Mouse (Mus musculus): ENCODE measurements around the gene Eif4g3.
"Not testable (repeated sequence)": the region's sequence is repeated elsewhere in the genome, so short reads cannot be mapped to it uniquely, and the experiment has no call there.

Gene Eif4g3

DNA sequence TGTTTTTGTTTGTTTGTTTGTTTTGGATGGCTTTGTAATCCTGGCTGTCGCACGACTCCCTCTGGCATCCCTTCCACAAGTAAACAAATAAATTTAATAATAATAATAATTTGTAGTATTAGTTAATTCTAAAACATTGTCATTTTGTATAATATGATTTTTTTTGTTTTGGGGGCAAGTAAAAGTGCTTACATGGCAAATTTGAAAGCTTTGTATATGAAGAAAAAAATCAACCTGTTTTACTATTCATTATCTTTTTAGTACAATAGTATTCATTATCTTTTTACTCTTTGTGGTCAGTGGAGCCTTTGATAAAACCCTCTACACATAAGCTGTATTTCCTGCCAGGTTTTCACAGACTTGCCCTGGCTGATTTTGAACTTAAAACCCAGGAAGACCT, 29.9 kb downstream of the Eif4g3 start:
- DNase-seq (ENCODE audit: low read depth, low spot score) = no peak

DNA sequence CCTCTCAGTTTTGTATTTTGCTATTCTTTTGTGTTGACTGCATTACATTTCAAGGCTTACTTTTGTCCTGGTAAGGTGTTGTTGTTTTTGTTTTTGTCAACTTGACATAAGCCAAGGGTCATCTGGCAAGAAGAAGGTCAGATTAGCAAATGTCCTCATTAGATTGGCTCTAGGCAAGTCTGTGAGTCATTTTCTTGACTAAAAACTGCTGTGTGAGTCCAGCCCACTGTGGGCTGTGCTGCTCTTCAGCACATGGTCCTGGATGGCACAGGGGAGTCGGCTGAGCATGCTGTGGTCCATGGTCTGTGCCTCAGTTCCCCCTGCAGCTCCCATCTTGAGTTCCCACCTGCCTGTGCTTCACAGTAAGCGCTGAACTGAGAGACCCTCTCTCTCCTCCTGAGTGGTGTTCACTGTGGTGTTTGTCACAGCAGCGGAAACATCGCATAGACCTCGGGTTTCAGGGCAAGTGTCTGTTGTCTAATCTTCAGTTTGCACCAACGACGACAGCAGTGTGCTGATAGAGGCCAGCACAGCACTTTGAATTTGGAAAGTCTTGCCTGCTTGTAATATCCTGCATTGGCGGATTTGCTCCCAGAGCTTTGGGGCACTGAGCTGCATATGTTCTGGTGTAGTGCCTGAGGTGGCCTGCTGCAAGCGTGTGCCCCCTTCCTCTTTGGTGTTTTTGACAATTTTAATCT, 30.7 kb downstream of the Eif4g3 start:
- no peak for DNase-seq (ENCODE audit: low read depth, low spot score)

DNA sequence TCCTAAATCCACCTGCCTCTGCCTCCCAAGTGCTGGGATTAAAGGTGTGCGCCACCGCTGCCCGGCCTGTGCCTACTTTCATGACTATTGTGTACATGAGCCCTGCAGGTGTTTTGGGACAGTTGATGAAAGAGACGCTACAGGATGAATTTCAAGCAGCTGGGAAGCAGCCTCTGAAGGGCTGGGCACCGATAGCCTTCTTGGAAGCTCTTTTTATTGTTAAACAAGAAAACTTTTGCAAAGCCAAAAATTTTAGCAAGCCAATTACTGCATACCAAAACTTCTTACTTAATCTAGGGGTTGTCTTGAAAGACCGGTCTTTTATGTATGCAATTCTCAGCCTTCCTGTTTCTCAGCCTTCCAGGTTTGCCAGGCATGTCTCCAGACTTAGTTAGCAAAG, 36.3 kb downstream of the Eif4g3 start:
- DNase-seq (ENCODE audit: low read depth, low spot score) = no peak

DNA sequence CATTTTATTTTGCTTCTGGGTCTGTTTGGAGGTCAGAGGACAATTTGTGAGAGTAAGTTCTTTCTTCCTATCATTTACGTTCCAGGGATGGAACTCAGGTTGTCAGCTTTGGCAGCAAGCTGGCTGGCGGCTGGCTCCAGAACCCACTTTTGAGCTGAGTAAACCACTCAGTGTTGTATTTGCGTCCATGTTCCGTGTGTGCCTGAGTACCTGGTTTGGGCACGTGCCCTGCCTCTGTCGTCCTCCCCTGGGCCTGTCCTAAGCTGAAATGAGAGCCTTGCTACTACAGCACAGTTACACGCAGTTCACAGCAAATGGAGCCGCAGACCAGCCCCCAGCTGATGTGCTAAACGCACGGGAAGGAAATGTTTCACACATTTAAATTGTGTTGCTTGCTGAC, 39.0 kb downstream of the Eif4g3 start:
- DNase-seq (ENCODE audit: low read depth, low spot score) = no peak

DNA sequence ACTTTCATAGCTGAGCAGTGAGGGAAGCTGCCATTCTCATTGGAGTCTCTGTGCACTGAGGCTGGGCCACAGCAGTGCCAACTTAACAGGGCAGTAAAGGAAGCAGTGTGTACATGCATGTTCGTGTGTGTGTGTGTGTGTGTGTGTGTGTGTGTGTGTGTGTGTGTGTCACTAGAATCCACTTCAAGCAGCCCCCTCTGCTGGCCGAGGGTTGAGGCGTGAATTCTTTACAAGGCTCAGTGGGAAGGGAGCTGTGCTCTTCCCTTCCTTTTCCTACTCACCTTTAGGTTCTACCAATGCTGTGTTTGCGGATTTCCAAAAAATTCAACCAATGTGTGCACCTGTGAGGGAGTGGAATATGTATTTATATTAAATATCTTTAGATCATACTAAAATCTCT, 41.0 kb downstream of the Eif4g3 start:
- DNase-seq (ENCODE audit: low read depth, low spot score) = no peak

DNA sequence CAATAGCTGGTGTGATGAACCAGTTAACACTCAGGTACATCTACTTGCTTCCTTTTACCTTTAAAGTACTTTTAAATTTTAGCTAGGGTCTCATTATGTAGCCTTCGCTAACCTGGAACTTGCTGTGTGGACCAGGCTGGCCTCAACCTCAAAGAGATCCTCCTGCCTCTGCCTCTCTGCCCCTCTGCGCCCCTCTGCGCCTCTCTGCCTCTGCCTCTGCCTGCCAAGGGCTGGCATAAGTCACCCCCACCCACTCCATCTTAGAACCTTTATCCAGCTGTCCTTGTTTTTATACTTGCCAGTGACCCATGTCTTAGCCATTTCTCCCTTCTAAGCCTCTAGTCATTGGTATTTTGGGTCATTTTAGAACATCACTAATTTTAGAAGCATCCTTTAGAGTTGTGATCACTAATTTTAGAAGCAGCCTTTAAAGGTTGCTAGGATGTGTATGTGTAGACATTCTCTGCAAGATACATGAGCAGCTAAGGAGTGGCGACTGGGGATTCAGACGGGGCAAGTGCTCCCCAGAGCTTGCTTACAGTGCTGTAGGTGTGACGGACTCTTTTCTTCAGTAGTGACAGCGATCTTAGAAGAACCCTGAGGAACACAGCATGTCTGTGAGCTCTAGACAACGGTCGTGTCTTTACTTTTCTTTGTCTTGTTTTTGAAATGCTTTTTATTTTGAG, 42.8 kb downstream of the Eif4g3 start:
- DNase-seq (ENCODE audit: low read depth, low spot score) = no peak

DNA sequence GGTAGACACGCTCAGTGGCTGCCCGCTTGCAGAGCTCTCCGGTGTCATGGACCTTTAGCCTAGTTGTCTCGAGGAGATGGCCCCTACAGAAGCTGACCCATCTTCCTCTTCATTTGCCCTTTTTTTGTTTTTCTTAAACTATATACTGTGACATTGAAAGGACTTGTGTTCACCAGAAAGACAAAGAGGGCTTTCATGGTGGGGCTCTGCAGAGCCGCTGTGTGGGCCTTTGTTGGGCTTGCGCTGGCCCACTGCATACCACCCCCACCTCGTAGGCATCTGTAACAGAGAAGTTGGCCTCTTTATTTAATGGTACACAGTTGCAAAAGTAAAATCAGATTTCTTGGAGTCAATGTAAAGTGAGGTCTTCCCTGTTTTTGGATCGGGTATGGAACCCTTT, 44.3 kb downstream of the Eif4g3 start:
- DNase-seq (ENCODE audit: low read depth, low spot score) = no peak

DNA sequence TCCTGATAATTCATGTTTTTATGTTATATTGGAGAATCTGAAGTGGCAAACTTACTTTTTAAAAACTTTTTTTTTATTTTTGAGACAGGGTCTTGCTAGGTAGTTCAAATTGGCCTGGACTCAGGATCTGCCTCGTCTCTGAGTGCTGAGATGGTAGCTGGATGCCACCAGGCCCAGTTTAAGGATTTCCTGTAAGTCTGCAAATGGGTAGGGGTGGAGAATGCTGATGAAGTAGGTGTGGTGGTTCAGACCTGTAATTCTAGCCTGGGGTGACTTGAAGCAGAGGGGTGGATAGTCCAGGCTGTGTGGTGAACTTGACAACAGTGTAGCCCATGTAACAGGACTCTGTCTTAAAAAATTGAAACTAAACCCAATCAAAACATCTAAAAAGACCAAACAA, 45.1 kb downstream of the Eif4g3 start:
- no peak for DNase-seq (ENCODE audit: low read depth, low spot score)

DNA sequence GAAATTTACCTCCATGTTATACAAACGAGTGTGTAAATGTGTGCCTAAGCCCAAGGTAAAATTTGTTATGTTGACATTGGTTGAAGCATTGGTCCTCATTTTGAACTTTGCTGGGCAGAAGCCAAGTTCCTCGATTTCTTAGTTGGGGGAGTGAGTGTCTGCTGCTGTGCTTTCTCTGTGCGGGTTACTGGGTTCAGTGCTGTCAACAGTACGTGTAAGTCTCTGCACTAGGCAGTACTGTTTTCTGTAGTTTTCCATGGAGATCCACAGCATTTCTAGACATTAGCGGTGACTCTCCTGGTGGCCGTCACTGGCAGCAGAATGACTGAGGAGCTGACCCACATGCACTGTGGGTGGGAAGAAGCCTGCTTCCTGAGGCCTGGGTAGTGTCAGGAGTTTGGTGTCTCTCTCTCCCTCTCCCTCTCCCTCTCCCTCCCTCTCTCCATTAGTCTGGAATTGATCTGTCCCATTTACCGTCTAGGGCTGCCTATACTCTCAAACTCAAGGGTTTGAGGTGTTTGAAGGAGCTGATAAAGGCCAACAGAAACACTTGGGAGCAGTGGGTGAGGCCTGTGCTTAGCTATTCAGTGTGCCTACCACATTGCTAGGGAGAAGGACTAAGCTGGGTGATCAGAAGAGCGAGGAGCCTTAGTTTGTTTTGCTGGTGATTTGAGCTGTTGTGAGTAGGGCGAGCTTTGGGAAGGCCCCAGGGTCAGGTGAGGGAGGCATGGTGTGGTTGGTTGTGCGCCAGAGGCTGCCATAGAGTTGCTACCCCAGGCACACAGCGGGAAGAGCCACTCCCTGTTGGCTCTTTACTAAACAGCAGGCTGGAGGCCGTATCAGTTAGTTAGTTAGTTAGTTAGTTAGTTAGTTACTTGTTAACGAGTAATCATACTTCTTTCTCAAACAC, 45.8 kb downstream of the Eif4g3 start:
- no peak for DNase-seq (ENCODE audit: low read depth, low spot score)

DNA sequence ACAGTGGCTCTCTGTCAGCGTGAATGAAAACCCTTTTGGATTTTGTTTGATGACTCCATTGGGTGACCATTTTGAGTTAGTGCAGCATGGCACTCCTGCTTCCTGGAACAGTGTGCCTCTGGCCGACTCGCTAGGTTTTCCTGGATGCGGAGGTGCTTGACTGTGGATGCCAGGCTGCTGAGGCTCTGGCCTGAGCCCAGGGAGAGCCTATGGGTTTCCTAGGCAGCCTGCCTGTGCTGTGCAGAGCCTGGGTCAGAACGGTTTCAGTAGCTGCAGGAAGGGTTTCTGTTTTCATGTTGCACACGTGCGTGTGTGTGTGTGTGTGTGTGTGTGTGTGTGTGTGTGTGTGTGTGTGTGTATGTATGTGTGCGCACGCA, 46.4 kb downstream of the Eif4g3 start:
- DNase-seq (ENCODE audit: low read depth, low spot score) = no peak

DNA sequence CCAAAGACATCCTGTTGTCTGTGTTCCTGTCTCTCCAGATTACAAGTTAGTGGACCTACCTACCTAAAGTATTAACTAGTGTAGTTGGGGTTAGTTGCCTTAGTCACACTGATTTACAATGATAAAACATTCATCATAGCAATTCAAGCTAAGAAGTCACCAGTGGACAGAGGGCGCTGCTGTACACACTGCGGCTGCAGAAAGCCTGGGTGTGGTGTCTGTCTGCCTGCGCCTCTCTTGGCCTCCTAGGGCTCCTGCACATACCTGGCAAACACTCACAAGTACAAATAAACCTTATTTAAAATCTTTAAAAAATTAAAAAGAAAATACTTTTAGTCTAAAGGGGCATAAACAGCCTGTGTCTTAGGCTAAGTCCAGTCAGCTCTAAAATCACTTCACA, 47.8 kb downstream of the Eif4g3 start:
- DNase-seq (ENCODE audit: low read depth, low spot score) = no peak

DNA sequence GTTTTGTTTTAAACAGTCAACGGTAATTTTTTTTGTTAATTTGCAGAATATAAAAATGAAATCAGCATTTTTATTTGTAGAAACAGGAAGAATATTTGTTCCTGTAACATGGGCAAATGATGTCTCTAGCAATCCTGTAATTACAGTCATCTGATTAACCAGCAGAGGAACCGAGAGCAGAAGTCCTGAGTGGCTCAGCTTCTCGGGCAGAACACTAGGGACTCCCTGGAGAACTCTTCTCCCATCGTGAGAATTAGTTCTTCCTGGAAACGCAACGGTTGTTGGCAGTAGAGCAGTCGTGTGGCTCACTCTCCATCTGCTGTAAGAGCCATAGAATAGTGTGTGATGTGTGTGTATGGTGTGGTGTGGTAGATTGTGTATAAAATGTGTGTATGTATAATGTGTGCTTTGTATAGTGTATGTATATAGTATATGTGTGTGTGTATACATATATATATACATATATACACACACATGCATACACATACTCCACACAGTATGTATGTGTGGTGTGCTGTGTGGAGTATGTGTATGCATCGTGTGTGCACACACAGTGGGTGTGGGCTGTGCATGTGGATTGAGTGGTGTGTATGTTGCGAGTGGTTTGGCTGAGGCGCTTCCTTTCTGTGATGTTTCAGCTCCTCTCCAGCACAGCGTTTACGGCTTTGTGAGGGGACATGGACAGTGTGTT, 48.9 kb downstream of the Eif4g3 start:
- no peak for DNase-seq (ENCODE audit: low read depth, low spot score)

DNA sequence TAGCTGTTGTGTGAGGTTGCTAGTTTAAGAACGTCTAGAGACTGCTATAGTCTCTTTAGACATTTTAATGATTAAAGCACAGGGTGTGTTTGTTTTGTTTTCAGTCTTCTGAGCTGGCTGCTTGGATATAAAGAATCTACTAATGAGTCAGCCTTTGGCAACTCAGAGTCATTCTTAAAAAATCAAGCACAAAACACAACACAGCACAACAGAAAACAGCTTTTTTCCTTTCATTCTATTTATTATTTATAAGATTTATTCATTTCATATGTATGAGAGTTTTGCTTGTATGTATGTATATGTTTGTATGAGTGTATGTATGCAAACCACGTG, 49.4 kb downstream of the Eif4g3 start:
- no peak for DNase-seq (ENCODE audit: low read depth, low spot score)

DNA sequence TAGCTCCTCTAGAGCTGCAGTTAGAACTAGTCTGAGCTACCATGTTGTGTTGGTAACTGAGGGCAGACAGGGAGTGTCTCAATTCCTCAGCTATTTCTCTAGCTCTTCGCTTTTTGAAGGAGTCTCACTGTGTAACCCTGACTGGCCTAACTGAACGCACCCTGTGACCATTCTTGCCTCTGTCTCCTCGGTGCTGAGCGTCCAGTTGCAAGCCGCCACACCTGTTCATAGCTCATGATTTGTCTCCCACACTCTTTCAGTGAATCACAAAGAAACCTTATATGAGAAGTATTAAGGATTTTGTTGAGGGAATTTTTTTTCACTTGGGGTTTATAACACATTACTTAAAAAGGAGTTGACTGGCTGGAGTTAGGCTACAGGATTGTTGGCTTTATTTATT, 49.8 kb downstream of the Eif4g3 start:
- DNase-seq (ENCODE audit: low read depth, low spot score) = no peak

DNA sequence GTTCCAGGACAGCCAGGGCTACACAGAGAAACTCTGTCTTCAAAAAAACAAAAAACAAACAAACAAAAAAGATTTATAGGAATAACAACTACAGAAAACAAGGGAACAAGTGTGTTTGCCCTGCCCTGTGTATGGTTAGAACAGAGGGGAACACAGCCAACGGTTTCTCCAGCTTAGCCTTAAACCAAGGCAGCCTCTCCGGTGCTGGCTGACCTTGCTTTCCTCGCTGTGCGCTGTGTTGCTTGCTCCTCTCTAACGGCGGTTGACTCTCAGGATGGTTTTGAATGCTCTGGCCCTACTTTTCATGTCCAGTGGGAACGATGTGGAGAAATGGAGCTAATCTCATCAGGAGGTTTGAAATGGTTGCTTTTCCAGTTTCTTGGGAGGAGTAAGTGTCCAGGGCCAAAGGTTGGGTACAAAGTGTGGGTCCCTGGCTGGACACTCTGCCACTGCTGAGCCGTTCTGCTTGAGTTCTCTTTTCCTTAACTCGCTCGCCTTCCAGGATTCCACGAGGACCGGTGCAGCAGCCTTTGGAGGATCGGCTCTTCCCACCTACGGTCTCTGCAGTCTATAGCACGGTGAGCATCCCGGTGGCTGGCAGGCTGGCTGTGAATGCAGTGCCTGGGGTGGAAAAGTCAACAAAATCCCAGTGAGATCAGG, 52.1 kb downstream of the Eif4g3 start:
- DNase-seq (ENCODE audit: low read depth, low spot score) = no peak

DNA sequence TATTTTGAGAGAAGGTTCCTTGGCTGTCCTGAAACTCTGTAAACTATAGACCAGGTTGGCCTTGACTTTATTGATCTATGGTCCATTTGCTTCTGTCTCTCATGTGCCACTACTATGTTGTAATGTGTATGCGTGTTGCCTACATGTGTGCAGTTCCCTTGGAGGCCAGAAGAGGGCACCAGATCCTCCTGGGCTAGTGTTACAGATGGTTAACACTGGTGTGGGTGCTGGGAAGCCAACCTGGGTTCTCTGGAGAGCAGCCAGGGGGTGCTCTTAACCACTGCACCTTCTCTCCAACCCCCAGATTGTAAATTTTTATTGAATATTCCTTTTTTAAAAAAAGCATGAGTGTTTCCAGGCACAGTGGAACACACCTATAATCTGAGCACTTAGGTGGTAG, 53.0 kb downstream of the Eif4g3 start:
- no peak for DNase-seq (ENCODE audit: low read depth, low spot score)

DNA sequence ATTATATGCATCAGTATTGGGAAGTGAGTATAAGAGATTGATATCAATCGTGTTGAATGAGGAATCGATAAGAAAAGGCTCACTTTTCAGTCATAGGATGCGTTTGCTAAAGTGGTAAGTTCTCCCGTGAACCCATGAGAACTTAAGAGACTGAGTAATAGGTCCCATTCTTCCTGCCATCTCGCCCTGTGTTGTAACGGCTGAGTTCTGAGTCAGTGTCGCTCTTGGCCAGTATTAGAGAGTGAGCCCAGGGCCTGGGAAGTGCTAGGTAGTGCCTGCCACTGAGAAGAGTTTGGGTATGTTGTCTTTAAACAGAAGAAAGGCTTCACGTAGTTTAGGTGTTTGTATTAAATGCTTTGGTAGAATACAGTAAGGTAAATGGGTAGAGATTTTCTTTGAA, 53.5 kb downstream of the Eif4g3 start:
- DNase-seq (ENCODE audit: low read depth, low spot score) = no peak

DNA sequence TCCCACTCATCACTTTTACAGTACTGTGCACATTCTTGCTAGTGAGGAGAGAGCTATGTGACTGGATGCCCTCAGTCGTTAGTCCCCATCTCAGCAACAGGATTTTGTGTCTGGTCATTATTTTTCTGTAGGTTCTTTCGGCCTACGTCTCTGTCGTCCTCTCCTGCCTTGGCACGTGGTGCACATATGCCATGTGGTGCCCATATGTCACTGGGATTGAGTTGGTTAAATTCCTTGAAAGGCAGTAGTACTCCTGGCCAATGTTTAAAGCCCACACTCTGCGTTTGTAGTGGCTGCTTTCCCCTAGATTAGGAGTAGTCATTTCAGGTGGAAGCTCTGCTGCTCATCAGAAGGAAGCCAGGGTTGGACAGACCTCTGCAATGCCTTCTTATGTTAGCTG, 56.7 kb downstream of the Eif4g3 start:
- no peak for DNase-seq (ENCODE audit: low read depth, low spot score)

DNA sequence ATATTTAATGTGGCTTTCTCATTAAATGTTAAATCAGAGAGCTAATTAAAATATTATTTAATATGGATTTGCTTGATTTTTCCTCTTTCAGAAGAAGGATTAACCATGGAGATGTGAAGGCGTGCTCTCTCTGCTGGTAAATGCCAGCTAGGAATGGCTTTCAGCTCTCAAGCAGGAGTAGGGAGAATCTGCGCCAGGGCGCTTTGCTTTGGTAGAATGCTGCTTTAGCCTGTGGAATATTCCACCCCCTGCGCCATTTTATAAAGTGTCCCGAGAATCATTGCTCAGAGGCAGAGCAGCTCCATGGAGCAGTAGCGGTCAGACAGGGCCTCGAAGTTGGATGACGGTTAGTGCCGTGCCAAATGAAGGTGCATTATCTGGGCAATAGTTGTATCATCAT, 58.7 kb downstream of the Eif4g3 start:
- no peak for DNase-seq (ENCODE audit: low read depth, low spot score)

DNA sequence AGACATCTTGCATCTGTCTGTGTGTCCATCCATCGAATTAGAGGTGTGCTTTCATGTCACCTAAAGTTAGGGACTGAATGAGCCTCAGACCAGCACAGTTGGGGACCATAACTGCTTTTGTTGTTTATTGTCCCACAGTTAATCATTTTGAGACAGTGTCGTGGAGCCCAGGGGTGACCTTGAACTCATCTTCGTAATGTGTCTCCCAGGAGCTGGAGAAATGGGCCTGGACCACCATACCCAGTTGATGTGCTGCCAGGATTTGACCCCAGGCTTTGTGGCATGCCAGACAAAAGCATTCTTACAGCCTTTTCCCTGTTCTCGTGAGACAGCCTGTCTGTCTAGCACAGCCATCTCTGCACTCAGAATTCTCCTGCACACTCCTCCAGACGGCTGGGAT, 63.8 kb downstream of the Eif4g3 start:
- no peak for DNase-seq (ENCODE audit: low read depth, low spot score)

DNA sequence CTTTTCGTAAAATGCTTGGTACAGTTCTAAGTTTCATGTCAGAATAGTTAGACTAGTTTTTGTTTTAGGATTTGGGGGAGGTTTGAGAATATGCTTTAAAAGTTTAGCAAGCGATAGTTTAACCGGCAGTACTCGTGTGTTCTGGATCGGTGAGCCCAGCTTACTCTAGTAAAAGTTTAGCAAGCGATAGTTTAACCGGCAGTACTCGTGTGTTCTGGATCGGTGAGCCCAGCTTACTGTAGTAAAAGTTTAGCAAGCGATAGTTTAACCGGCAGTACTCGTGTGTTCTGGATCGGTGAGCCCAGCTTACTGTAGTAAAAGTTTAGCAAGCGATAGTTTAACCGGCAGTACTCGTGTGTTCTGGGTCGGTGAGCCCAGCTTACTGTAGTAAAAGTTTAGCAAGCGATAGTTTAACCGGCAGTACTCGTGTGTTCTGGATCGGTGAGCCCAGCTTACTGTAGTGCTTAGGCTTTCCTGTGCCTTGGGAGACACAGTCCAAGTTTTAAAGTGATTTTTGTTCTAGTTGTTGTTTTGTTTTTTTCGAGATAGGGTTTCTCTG, 64.5 kb downstream of the Eif4g3 start:
- DNase-seq (ENCODE audit: low read depth, low spot score) = not testable (repeated sequence)

All from A20 (cell line).